Mouse (Mus musculus) fat pad, adult 2 months (tissue): Measurements from ENCODE around the gene Slc24a4.

Source experiments
- DNase-seq: peaks from one replicate; pipeline ENCODE4 v3.0.0-alpha.2; 2011; ENCODE audit warnings: low read depth, low spot score; ENCODE audit errors: extremely low read depth

Slc24a4 gene

DNA sequence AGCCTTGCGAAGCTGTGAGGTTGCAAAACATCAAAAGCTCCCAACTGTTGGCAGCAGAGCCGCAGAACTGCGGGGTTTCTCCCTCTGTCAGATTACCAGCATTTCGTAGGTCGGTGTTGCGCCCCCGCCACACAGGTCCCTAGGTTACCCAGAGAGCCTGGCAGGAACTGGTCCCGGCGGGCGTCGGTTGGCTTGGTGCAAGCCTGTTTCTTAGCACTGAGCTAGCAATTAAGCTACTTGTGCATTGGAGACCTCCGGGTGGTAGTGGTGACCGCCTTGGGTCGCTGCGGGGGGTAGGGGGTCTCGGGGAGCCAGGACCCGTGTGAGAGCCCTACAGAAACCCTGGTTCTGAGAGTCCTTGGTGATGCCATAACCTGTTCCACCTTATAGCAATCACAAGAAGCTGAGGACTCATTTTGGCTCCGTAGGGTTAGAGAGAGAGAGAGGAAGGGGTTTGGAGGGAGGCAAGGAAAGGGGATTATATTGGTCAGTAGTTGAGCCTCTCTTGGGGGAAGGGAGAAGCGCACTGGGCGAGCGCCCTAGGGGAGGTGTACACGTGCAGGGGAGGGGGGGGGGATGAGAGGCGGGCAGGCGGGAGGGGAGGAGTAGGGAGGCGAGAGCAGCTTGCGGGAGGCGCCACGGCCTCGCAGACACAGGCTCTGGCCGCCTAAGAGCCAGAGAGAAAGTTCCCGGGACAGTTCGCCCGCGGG lies at the start of gene Slc24a4:
Gene Slc24a4, plus strand, starts transcription at position 653 of the 710 bp plus-strand sequence.
- DNase-seq = no peak

DNA sequence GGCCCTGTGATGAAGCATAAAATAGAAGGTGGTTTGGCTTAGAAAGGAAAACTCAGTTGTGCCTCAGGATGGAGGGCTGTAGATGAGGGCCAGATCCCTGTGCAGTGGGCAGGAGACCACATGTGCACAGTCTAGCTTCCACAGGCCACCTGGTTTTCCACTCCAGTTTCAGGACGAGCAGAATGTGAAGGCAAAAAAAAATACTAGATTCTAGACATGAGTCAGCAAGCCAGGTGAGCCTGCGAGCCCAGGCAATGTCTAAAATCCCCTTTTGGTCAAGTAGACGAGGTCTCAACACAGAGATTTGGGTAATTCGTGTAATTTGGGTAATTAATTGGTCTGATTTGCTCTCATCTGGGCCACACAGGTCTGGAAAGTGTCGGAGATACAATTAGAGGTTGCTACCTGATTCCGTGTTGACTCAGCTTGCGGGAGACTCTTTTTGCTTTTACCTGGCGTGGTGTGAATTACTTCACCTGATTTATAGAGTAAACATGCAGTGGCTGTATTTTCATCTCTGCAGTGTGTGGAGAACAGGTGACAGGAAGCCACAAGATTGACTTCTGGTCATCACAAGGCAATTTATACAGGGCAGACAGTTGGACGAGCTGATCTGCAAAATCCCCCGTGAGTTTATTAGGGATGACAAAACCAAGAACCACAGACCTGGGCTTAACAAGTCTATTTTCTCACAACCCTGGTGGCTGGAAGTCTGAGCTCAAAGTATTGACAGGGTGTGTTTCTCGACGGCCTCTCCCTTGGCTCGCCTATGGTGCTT lies 45.7 kb upstream of the Slc24a4 start:
- no peak for DNase-seq

DNA sequence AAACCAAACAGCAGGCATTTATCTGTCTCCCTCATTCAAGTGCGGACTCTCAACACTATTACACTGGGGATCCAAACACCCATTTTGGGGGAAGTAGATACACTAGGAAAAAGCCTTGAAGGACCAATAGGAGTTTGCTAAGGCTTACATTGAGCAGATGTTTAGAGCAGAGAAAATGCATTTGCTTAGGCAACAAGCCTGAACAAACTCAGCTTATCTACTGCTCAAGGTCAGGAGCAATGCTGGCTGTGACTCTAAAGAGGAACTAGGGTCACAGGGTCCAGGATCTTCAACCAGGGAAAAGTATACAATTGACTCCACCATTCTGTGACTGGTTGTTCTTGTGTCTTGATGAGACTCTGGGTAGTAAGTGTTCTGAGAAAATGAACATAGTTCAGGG lies 38.0 kb upstream of the Slc24a4 start:
- DNase-seq = no peak

DNA sequence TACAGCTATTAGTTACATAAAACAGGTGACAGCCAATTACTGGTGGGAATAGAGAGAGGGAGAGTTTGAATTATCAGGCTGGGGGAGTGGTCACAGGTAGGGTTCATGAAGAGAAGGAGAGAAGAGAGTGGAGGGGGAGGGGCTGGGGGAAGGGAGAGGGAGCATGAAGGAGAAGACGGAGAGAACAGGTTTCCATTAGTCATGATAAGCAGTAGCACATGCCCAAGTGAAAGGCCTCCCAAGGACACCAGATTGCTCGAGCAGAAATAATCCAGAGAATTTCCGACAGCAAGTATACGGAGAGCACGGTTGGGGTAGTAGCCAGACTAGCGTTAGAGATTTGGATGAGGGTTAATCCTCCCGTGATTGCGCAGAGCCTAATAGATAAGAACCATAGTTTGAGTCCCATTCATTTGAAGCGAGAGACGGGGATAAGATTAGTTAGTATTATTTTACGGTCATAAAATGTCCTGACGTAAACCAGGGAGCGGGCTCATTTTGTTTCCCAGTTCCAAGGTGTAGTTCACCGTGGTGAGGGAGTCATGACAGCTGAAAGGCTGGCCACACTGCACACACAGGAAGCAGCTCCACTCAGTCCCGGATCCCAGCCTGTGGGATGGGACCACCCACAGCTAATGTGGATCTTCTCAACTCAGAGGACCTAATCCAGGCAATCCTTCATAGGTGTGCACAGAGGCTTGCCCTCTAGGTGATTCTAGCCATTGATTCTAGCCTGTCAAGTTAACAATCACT lies 36.0 kb upstream of the Slc24a4 start:
- no peak for DNase-seq

DNA sequence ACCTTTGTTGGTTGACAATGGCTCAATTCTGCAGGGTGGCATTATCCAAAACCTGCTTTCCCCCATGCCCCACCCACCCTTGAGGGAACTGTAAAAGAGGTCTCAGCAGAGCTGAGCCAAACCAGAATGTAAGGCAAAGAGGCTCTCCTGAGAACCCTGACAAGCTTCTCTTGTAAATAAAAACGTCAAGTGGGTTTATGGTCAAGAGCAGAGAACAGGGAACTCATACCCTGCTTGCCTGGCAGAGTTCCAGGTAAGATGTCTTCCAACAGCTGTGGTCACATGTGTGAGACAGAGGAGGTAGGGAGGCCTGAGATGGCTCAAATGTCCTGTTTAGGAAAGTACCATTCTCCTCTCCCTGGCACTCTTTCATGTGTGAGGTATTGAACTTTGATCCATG lies 22.5 kb upstream of the Slc24a4 start:
- DNase-seq = no peak

DNA sequence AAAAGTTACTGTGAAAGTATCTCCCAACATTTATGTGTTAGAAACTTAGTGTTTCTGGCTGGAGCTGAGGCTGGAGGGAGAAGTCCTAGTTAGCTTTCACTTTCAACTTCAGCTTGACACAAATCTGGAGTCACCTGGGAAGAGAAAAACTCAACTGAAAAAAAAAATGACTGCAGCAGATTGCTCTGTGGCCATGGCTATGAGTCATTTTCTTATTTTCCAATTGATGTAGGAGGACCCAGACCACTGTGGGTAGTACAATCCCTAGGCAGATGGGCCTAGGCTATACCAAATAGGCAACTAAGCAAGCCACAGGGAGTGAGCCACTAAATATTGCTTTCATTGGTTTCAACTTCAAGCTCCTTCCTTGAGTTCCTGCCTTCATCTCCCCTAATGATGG lies 19.7 kb upstream of the Slc24a4 start:
- no peak for DNase-seq

DNA sequence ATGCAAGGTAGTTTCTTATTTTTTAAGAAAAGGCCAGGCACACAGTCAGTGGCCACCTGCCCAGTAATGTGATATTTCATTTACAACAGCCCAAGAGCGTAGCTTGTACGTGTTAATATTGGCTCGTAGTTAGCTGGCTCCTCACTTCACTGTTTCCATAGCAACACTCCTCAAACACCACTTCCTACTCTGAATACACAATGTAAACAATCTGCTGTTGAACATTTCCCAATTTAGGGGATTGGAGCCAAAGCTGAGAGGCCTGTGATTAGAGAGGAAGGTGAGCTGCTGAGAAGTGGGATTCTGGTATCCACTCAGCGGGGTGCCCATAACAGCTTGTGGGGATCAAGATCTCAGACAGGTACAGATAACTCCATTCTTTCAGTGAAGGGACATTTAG lies 16.0 kb upstream of the Slc24a4 start:
- DNase-seq = no peak

DNA sequence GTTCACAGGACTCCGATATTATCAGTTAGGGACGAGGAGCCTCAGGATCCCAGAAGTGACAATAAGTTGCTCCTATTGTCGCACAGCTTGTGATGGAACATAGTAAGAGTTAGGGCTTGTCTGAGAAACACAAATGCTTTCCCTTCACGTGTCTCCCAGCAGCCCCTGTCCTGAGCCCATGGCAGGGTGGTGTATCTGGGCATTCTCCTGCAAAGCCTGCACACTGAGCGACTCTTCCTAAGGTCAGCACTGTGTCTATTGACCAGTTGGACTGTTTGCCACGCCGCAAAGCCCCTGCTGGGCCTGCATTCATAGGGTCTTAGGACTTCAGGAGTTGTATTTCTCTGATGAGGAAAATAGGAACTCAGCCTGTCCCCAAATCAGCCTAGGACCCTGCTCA lies 15.6 kb upstream of the Slc24a4 start:
- DNase-seq = no peak

DNA sequence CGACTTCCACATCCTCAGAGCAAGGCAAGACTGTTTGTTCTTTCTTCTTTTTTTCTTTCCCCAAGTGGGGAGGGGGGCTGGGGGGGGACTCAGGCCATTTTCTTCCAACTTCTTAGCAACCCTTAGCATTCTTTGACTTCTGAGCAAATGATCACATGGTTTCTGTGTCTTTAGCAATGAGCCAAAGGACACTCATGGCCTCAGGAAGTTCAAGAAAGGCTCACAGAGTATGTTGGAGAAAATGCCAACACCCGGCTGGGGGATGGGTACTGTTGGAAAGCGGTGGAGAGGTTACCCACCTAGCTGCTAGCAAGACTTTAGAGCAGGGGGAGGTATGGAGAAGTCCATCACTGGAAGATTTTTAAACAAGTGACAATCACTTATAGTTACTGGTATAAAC lies 15.1 kb upstream of the Slc24a4 start:
- DNase-seq = no peak

DNA sequence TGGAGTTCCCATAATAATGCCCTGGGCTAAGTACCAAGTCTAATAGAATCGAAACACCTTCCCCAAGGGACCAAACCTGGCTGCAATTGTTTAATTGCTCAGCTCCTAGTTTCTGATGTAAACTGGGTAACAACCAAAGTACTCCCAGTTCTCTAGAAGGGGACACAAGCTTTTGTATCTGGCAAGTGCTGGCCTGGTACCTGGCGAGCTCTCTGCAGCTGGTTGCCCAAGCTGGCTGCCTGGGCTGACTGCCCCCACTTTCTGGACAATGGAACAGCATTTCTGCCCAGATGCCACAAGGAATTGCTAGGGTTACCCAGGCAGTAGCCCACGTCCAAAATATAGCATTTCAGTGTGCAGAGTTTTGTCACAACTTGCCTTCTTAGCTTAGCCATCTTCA lies 12.0 kb upstream of the Slc24a4 start:
- DNase-seq = no peak

DNA sequence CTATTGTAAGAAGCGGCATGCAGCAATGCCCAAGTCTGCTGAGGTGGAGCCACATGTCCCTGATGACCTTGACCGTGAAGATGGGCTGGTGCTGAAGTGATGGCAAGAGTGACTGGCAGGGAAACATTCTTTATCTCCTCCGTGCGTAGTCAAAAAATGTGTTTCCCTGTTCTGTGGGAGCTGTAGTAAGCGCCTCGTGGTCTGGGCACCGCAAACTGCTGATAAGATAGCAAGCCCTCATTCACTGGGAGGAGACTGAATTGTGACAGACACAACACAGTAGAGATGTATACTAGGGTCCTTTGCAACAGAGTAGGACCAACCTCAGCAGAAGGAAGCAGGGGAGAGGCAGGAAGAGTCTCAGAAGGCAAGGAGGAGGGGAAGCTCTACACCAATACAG lies 10.5 kb upstream of the Slc24a4 start:
- DNase-seq = no peak

DNA sequence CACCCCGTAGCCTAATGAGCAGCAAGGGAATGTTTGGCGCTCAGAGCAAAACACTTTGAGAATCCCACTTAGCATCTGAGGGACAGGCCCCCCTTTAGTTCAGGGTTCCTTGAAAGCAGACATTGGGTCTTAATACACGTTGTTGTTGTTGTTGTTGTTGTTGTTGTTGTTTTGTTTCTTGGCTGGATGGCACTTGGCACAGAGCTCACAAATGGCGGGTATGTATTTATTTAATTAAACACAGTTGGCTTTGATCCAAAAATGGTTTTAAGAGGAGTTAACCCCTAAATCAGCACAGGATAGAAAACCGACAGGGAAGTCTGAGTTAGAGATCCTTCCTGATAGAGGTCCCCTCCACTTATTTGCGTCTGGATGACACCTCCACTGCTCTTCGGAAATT lies 932 bp upstream of the Slc24a4 start:
- DNase-seq = no peak

DNA sequence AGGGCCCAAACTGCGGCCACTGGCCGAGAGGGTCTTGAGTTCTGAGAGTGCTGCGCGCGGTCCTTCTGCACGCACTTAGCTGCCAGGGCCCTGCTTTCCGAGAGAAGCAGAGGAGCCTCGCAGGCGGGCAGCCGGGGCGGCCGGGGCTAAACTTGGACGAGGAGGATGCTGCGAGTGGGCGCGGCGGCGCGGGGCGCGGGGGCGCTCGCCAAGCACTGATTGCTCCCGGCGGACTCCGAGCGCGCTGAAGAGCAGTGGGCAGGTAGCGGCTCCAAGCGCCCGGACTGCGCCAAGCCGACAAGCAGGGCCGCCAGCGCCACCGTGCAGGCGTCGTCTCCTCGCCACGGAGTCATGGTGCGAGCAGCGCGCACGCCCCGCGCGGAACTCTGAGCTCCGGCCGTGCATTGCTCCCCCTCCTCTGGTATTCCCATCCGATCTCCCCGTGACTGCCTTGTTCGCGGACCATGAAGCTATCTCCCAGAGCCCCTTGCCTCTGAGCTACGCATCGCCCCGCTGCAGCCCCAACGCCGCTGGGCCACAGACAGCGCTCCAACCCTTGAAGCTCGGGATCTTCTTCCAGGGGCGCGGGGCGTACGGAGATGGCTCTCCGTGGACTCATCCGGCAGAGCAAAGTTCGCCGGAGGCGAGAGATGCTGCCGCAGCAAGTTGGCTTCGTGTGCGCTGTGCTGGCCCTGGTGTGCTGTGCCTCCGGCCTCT lies 416 bp downstream of the Slc24a4 start:
- DNase-seq = no peak

DNA sequence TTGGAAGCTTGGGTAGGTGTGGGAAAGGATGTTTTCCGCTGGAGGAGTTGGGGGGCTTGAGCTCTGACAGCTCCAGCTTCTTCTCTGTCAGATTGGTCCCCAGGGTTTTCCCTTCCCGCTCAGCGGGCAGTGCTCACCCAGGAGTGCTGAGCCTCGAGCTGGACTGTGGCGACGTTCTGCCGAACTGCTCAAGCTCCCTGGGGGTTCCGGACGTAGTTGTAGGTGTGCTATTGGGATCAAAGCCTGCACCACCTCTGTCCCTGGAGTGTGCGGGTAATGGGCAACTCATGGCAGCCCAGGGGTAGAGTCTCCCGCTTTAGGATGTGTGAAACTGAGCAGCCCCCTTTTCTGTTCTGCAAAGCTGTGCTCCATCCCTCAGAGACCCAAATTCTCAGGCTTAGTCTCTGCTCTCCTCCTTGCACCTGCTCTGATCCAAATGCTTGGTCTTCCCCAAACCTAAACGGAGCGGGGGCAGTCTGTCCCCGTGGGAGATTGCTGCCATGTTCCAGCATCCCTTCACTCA lies 1.0 kb downstream of the Slc24a4 start:
- DNase-seq = no peak

DNA sequence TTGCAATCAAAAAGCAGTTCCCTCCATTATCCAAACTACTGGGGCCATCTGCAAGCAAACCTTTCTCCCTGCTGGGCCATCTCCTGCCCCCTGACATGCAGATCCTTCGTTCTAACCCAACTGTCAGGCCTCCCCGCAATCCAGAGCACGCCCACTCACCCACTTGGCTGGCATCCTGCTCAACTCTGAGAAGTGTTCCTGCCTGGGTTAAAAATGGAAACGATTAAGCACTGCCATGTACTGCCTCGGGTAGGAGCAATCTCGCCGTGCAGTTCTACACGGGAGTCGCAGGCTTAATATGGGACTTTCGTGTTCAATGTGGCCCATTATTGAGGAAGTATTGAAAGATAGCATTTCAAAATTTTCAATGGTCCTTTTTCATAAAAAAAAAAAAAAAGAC lies 11.2 kb downstream of the Slc24a4 start:
- DNase-seq = no peak

DNA sequence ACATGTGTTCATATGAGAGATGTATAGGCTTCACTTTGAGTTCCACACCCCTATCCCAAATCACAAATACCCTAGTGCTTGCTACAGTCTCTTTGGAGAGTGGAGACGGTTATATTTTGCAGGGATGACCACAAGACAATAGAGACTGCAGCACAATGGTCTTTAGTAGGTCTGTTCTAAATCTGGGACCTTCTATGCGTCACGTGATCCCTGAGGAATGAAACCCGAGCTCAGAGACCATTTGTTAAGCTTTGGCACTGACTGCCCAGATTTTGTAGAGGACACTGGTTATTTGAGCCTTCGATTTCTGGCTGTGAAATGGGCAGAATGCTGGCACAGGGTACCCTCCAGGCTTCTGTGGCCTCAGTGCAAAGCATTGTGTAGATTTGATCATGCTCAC lies 12.8 kb downstream of the Slc24a4 start:
- DNase-seq = no peak

DNA sequence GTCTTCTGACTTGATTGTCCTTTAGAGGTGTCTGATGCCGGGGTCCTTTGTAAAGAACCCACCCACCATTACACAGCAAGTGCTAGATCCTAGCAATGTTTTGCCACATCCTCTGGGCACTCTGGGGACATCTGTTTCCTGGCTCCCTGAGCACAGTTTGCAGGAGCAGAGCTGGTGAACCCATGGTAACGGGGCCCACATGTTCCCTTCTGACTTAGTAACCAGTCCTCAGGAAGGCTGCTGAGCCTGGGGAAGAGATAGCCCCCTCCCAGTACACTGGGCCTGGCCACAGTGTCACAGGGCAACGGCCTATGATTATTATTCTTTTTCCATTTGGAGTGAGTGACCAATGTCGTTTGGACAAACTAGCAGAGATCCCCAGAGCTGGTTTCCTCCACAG lies 19.1 kb downstream of the Slc24a4 start:
- DNase-seq = no peak

DNA sequence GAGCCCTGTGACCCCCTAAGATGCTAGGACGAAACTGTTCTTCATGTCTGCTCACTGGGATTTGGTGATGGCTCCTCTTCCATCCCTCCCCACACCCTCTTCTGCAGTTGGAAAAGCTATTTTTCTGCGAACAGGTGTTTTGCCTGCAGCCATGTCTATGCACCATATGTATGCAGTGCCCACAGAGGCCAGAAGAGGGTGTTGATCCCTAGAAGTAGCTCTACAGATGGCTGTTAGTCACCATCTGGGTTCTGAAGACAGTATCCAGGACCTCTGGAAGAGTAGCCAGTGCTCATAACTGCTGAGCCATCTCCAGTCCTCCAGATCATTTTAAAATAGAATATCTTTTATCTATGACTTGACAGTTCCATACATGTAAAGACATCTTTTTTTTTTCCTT lies 20.2 kb downstream of the Slc24a4 start:
- no peak for DNase-seq

DNA sequence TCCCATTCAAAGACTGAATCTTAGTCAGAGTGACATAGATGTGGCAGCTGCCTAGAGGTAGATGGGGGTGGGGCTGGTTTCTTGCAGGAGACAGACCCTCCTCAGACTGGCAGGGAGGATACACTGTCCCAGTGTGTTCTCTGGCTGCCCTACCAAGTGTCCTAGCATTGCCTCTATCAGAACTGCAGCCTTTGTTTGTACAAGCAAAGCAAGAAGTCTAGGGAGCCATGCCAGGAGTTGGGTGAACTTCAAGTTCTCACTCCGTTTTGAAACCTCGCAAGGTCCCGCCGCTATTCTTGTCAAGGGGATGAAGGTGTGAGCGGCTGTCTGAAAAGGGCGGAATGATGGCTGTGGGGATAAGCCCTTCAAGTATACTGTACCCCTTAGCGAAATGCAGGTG lies 22.7 kb downstream of the Slc24a4 start:
- DNase-seq = peak; percentile 28

DNA sequence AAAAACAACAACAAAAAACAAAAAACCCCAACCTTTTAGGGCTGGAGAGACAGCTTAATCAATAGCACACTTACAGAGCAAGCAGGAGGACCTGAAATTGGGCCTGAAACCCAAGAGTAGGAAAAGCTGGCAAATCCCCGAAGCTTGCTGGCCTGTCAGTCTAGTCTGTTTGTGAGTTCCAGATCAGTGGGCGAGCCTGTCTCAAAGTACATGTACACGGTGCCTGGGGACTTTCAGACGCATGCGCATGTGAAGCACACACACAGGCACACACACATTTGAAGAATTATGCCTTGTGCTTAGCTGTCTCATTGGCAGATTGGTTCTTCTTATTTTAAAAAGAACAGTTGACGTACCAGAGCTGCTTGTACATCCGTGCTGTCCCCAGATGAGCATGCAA lies 25.3 kb downstream of the Slc24a4 start:
- DNase-seq = no peak

DNA sequence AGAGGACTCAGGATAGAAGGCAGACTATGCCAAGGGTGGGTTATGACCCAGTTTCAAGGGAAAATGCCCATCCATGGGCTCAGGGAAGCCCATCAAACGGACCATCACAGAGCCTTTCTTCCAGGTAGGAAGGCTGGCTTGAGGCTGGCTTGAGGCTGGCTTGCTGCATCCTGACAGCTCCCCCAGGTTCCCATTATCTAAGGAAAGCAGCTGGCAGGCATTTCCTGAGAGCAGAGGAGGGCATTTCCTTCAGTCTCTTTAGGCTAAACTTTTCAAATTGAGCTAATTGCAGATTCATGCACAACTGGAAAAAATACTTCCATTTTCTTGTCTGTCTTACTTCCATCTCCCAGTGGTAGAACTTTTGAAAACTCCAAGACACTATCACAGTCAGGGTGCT lies 26.3 kb downstream of the Slc24a4 start:
- no peak for DNase-seq
